Mouse (Mus musculus): ENCODE data around the gene Abca7. TPM values are rescaled to one million over a fixed set of nuclear protein-coding genes. Genes with fewer than 3 reads are reported as not detected.
"Not testable (repeated sequence)": the region's sequence is repeated elsewhere in the genome, so short reads cannot be mapped to it uniquely, and the experiment has no call there.

The Abca7 gene
- total RNA-seq (2015): 32.6 and 34.7 TPM in 2 replicates
- 33.6 and 37.4 TPM in 2 replicates for total RNA-seq (2017)

DNA sequence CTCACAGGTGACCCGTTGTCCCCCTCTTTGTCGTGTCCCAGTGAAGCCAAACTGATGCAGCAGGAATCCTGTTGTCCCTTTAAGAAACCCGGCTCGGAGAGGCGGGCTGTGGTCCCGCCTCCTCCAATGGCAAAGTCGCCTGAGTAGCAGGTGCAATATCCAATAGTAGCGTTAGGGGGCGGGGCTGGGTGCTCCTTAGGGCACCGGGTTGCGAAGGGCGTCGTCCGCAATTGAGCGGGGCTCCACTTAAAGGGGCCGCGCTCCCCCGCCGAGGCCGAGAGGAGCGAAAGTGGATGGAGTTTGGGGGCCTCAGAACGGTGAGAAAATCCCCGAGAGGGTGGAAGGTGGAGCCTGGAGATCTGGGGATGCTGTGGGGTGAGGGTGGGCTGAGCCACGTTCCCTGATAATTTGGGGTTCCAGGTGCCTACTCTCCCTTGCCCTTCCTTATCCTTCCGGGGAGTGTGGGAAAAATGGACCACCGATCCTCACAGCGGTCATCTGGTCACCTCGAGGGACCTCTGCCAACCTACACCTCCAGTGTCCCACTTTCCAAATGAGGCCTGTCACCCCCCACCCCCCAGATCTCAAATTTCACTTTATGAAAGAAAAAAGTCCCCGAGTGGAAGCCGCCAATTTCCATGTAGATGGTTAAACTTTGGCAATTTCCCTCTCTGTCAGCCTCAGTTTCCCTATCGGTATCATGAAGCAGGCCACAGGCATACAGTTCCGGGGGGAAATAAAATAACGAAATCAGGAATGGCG is at the start of gene Abca7:
Gene Abca7, plus strand, starts transcription at position 223 of the 762 bp plus-strand sequence.
- ATAC-seq (ENCODE audit: poor library complexity, severe bottlenecking): peak; percentile 87

DNA sequence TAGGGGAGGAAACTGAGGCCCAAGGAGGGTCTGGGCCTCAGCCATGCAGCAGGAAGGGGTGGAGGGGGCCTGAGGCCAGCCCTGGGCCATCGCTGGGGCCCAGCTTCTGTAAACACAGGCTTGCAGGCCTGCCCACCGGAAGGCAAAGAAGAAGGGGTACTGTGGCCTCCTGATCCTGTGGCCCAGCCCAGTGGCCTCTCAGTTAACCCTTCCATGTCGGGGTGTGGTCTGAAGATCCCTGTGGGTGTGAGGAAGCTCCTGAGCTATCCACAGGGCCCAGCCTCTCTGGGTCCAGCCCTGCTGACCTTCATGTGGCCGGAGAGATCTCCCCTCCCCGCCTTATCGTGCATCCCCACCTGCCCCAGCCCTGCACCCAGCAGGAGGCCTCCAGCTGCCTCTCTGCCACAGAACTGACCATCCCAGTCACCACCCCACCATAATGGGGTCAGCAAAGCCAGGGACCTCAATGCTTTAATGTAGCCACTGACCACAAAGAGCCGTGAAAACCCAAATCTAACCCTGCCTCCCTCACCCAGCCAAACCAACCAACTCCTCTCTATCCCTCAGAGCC is 49.5 kb upstream of the Abca7 start:
- peak; percentile 56 for ATAC-seq (ENCODE audit: poor library complexity, severe bottlenecking)

DNA sequence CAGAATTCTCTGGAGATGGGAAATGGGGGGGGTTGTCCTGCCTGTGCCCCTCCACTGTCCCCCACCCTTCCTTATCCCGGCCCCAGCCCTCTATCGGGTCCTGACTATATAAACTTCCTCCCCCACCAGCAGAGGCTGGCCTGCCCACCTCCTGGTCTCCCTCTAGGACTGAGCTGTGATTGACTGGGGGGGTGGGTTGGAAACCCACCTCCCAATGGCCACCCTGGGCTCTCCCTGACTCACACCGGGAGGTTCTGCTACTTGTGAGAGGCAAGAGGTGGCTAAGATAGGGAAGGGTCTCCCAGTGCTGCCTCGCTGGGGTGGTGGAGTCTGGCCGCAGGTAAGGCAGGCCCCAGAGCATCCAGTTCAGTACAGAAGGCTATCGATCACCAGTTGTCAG is 48.8 kb upstream of the Abca7 start:
- ATAC-seq (ENCODE audit: poor library complexity, severe bottlenecking): no peak

DNA sequence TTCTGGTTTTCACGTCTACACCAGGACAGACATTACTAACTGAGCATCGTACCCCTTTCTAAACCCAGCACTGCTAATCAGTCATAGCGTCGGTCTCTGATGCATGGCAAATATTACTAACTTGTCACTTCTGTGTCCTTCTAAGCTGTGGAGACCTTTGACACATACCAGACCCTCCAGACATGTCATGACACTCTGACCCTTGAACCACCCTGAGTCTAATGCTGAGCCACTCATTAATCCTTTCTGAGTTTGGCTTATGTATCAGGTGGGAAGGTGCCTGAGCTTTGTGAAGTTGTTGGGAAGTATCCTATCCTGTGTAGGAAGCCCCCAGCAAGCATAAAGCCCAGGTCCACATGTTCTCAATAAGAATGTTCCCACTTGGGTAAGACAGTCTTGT is 46.4 kb upstream of the Abca7 start:
- no peak for ATAC-seq (ENCODE audit: poor library complexity, severe bottlenecking)

DNA sequence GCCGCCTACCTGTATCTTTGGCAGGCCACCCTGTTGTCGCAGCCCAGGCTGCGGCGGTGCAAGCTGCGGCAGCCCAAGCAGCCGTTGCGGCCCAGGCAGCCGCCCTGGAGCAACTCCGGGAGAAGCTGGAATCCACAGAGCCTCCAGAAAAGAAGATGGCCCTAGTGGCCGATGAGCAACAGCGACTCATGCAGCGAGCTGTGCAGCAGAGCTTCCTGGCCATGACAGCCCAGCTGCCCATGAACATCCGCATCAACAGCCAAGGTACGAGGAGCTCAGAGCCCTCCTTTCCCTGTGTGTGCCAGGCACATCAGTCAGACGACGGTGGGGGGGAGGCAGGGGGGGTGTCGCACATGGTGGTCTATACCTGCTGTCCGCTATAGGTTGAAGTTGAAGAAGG is 45.6 kb upstream of the Abca7 start:
- no peak for ATAC-seq (ENCODE audit: poor library complexity, severe bottlenecking)

DNA sequence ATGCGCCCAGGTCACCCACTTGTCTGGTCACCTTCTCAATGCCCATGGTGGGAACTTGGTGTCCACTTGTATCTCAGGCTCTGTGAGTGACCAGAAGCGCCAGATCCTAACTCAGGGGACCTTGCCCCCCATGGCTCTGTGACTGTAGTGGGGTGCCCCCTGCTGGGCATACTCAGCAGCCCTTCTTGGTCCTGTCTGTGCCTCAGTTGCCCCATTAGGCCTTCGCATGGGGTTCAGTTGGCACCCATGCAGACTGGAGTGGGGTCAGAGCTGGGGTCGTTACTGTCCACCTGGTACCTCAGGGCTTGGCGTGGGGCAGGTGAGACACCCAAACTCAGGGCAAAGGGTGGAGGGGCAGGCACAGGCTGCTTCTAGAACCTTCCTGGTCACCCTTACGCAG is 42.3 kb upstream of the Abca7 start:
- no peak for ATAC-seq (ENCODE audit: poor library complexity, severe bottlenecking)

DNA sequence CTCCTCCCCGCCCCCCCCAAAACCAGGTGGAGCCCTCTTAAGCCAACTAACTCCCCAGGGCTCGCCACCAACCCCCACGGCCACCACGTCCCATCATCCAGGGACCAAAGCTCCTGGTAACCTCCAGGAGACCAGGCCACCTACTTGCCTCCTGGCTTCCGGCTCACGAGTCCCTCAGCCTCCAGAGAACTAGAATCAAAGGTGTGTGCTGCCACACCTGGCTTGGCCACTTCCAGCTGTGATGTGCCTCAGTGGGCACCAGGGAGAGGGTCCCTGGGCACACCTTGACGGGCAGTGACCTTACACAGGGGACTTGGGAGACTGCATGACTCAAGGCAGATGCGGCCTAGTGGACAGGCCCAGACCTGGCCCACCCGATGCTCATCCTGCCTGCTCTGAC is 40.6 kb upstream of the Abca7 start:
- no peak for ATAC-seq (ENCODE audit: poor library complexity, severe bottlenecking)

DNA sequence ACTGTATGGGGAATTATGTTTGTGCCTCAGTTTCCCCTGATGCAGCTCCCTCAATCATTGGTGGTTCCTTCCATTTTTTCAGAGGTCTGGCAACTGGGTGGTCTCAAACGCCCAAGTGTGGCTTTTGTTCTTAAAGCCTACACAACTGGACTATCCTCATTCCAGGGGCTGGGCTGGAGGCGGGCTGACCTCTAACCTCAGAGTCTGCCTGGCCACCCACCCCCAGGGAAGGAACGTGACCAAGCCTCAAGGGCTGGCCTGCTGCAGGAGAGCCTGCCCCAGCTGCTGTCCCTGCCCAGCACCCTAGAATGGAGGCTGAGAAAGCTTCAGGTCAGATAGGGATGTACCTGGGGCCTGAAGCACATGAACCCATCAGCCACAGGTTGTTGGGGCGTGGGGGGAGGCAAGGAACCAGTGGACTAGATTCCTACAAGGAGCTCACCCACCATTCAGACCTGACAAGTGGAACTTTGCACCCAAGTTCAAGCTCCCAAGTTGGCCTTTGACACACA is 39.6 kb upstream of the Abca7 start:
- ATAC-seq (ENCODE audit: poor library complexity, severe bottlenecking): no peak

DNA sequence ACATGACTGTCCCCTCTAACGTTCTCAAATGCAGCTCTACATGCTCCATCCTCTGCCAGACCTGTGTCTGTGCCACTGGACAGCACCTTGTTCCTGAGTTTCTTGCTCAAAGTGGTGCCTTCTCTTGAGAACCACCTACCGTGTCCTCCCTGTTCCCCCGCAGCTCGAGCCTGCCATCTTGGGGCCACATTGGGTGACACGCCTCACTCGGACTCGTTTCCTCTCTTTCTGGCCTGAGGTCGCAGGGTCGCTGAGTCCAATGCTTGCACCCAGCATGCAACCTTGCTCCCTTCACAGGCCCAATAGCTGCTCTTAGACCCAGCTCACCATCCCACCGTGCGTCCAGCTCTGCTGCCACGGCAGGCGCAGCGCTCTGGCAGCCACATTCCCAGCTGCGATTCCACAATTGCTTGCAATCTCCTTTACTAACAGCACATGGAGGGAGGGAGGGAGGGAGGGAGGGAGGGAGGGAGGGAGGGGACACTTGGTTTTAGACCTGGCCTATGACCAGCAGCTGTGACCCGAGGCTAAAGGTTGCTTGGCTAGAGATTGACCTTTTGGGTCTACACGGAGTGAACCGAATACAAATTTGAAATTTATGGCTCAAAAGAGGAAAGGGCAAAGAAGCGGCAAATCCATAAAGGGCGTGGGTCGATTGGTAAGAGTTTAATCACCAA is 38.0 kb upstream of the Abca7 start:
- peak; percentile 68 for ATAC-seq (ENCODE audit: poor library complexity, severe bottlenecking)

DNA sequence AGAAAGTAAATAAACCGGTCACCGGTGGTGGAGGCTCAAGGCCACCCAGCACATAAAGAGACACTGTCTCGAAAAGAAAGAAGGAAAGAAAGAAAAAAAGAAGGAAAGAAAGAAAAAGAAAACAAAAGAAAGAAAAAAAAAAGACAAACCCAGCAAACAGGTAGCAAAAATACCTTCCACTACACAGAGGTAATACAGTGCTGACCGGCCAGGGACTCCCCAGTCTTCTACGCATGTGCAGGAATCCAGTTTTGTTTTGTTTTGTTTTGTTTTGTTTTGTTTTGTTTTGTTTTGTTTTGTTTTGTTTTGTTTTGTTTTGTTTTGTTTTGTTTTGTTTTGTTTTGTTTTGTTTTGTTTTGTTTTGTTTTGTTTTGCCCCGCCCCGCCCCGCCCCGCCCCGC is 36.9 kb upstream of the Abca7 start:
- not testable (repeated sequence) for ATAC-seq (ENCODE audit: poor library complexity, severe bottlenecking)

DNA sequence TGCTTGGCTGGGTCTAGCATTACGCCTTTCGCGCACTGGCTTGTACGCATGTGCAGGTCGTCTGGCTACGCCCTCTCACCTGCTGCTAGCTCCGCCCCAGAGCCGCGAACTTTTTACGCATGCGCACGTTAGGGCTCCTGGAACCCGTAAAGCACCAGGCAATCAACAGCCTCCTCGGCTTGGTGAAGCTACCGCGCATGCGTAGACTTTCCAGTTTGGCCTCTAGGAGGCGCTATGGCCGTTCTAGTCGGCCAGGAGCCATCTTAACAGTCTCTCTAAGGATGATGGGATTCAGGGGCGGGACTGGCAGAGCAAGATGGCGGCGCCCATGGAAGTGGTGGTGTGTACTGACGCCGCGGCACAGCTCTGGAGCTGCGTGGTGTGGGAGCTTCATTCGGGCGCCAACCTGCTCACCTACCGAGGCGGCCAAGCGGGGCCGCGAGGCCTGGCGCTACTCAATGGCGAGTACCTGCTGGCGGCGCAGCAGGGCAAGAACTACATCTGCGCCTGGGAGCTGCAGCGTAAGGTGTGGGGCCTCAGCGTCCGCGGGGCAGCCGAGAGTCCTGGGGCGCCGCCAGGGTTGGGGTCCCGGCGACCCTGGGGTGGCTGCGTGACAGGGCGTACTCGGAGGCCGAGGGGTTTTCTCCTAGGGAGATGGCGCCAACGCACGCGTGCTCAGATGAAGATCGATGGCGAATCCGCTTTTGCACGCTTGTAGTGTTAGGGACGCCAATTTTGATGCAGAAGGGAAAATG is 36.3 kb upstream of the Abca7 start, which contains the start of gene Wdr18:
Gene Wdr18, plus strand, starts transcription at position 306 of the 755 bp plus-strand sequence.
- ATAC-seq (ENCODE audit: poor library complexity, severe bottlenecking): peak; percentile 87

DNA sequence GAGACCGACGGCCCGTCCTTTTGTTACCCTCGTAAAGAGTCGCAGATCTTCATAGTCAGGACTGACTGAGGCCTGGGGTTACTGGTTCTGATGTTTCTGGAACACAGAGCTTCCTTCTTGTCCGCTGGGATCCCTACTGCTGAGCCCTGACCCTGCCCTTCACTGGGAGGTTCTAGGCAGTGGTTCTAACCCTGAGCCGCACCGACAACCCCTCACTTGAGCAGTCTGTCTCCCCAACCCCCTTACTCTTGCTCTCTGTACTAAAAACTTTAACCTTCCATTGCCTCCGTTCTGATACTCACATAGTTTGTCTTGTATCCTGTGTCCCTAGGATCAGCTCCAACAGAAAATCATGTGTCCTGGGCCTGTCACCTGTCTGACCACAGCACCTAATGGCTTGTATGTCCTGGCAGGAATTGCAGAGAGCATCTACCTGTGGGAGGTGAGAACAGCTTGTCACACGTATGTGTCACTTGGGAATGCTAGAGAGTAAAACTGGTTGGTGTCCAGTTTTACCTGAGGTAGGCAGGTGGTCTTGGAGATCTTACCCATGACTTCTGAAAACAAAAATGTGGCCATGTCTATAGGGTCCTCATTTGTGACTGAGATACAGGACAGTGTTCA is 35.5 kb upstream of the Abca7 start:
- ATAC-seq (ENCODE audit: poor library complexity, severe bottlenecking): no peak

DNA sequence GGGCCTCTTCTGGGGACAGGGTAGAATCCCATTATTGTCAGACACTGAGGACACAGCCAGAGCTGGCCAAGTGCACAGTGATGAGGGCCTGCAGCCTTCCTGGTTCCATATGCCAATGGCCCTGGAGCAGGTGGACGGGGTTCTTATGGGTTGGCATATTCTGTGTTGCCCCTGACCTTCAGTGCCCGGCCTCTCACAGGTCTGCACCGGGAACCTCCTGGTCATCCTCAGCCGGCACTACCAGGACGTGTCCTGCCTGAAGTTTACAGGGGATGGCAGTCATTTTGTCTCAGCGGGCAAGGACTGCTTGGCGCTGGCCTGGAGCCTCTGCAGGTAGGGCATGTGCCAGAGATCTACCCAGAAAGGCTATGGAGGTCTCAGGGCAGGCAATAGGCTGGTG is 31.6 kb upstream of the Abca7 start:
- no peak for ATAC-seq (ENCODE audit: poor library complexity, severe bottlenecking)

DNA sequence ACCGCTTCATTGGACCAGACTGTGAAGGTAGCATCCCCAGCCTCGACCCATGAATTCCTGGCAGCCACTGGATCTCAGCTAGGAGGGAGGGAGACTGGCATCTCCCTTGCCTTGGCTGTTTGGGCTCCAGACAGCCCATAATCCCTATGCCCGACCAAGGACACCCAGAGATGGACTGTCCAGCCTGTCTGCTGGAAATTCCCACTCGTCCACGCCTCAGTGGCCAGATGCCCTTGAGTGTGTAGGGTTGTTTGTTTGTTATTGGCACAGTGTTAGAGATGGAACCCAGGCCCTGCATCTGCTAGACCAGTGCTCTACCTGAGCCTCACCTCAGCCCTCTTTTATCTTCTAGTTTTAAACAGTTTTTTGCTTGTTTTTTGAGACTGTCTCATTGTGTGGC is 31.0 kb upstream of the Abca7 start:
- ATAC-seq (ENCODE audit: poor library complexity, severe bottlenecking): no peak

DNA sequence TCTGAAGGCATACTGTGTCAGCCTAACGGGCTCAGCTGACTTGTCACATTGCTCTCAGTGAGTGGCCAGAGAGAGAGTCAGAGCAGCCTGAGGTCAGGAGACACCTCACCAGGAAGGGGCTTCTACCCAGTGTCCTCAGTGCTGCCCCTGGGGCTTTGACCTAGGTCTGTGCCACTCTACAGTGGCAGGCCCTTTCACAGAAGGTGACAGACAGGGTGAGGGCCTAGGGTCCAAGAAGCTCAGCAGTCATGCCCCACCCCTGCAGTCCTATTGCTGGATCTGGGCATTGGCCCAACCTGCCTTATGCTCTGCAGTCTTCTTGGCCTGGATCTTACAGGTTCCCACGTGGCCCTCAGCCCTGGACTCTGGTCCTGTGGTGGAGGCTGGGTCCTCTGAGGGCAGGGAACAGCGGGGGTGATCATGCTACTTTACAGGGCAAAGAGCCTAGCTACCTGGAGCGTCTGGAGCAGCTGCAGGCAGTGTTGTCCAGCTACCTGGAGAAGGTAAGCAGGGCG is 29.4 kb upstream of the Abca7 start:
- no peak for ATAC-seq (ENCODE audit: poor library complexity, severe bottlenecking)

DNA sequence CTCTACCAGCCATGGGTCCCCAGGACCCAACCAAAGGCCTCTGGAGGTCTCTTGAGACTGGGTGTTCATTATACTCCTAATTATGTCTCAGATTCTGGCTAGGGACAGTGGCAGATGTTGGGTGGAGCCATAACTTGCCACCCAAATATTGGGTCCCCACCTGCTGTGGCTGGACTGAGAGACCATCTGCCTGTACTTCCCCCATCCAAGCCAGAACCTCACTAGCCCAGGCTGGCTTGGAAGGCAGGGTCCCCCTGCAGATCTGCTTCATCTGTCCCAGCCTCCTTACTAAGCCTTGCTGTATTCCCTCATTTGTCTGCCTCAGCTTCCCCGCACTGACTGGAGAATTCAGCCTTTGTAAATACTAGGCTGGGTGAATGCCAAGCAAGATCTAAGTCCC is 28.1 kb upstream of the Abca7 start:
- ATAC-seq (ENCODE audit: poor library complexity, severe bottlenecking): no peak

DNA sequence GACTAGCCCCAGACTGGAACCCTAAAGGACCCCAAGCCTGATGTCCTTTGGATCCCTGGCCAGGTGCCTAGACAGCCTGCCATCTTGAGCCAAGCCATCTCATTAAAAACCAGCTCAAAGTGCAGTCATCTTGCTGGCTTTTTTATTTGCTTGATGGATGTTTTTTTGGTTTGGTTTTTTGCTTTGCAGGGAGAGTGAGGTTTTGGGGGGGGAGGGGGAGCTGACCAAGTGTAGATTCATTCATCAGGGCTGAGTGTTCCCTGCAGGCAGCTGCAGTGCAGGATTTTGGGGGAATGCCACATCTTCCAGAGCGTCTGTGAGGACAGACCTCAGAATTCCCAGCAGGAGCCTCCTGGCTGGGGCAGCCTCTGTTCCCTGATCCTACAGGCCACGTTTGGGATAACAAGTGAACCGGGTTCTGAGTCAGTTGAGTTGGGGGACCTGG is 27.1 kb upstream of the Abca7 start:
- no peak for ATAC-seq (ENCODE audit: poor library complexity, severe bottlenecking)

DNA sequence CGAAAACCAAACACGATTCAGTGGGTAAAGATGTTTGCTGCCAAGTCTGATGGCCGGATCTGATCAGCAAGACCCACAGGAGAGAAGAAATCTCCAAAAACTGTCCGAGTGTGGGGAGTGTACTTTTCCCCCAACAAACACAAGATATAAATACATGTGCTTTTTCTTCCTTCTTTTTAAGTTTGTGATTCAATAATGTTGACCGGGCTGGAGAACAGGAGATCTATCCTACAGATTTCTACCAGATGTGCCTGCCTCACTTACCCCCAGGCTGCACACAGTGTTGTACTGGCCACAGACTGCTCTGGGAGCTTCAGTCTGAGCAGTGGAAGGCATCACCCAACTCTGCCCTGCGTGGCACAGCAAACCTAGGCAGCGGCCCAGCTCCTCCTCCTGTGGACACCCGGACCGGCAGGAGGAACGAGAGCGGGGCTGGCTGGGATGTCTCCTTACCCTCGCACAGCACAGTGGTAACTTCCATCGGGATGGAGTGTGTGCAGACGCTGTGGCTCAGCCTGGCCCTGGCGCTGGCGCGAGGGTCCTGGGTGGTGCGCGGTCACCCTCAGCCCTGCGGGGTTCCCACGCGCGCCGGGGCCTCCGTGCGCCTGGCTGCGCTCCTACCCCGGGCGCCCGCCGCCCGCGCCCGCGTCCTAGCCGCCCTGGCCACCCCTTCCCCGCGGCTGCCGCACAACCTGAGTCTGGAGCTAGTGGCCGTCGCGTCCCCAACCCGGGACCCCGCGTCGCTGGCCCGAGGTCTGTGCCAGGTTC is 25.7 kb upstream of the Abca7 start, which contains the start of gene Grin3b:
Gene Grin3b, plus strand, starts transcription at position 301 of the 768 bp plus-strand sequence.
- ATAC-seq (ENCODE audit: poor library complexity, severe bottlenecking): no peak

DNA sequence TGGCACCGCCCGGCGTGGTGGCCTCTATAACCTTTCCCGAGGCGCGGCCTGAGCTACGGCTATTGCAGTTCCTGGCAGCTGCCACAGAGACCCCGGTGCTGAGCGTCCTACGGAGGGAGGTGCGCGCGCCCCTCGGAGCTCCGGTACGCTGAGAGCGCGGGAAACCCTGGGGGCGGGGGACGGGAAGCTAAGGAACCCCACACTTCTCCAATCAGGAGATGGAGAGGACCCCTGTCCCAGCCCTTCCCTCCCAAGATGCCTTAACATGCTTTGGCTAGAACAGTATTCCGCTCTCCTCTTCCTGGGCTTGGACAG is 25.2 kb upstream of the Abca7 start:
- no peak for ATAC-seq (ENCODE audit: poor library complexity, severe bottlenecking)

DNA sequence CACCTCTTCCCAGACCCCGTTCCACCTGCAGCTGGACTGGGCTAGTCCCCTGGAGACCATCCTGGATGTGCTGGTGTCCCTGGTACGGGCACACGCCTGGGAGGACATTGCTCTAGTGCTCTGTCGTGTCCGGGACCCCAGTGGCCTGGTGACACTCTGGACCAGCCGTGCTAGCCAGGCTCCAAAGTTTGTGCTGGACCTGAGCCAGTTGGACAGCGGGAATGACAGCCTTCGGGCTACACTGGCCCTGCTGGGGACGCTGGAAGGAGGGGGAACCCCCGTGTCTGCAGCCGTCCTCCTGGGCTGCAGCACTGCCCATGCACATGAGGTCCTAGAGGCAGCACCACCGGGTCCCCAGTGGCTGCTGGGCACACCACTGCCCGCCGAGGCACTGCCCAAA is 23.5 kb upstream of the Abca7 start:
- no peak for ATAC-seq (ENCODE audit: poor library complexity, severe bottlenecking)
